Mouse (Mus musculus) small intestine, adult 2 months (tissue): ENCODE data around the gene Cdh24.

ENCODE experiments used
- CTCF ChIP-seq: fragments of 200-500 bp; IDR thresholded peaks from 2 replicates; pipeline ENCODE4 v1.5.1; 2012; ENCODE audit warnings: low read depth, mild to moderate bottlenecking, control low read depth, inconsistent platforms, low read length, moderate library complexity, mixed read lengths; ENCODE audit not compliant: insufficient replicate concordance, insufficient read length; ENCODE audit errors: extremely low read depth
- POLR2A ChIP-seq: fragments of 200-500 bp; IDR thresholded peaks from 2 replicates; pipeline ENCODE4 v1.6.1; 2012; ENCODE audit warnings: low read depth, mild to moderate bottlenecking, control low read depth, inconsistent platforms, low read length, moderate library complexity

DNA sequence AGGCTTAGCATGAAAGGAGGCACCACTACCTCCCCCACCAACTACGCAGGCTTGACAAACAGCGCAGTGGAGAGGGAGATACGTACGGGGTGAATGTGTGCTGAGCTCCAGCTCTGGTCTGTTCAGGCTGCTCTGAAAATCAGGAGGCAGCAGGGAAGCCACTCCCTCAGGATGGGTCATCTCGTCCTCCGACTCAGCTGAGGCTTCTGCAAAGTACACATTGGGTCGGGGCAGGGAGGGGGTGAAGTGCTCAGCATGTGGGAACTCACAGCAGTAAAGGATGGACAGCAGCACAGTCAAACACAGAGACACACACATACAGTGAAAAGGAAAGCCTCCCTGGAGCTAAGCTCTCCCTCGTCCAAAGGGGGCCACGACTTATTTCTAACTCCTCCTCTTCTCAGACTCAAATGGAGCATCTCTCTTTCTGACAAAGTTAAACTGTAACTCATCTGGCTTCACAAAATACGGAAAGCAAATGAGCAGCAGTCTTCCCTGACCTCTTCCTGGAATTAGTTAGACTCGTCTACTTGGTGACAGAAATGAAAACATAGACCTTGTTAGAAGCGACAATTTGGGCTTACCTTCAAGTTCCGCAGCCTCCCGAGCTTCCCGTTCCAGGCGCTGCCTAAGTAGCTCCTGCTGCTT, 37.6 kb upstream of the Cdh24 start:
- no peak for TF ChIP-seq POLR2A
- TF ChIP-seq CTCF: no peak
